Mouse (Mus musculus): ENCODE results near the gene Plekhg6.

Plekhg6 gene

DNA sequence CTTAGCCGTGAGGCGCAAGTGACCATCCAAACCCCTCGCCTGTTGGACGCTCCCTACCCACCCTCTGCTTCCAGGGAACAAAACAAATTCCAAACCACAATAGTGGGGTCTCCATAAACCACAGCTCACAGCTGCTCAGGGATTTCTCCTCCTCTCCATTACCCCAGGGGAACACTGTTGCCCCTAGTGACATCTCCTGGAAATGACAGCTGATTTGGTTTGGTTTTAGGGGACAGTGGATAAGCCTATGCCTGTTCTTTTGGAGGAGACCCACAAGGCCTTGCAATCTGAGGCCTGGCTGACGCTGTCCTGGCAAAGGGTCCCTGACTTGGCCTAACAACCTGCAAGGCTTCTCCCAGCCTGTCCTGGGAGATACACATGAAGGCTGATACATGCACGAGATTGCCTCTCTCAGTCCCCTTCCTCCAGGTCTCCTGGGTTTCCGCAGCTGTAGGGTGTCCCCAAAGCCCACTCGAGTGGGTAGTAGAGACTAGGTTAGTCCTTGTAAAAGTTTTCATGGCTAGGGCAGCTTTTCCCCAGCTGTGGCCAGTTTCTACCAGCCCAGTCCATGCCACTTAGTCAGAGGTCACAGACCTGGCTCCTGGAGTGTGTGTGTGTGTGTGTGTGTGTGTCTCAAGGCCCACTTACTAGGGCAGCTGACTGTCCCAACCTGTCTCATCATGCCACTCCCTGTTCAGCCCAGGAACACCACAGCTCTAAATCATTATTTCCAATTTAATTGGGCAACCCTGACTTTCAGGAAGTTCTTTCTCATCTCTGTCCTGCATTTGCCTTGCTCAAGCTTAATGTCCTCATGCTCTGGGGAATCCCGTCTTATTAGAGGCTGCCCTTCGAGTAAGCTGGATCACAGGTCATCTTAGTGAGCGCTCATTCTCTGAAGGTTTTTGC is 4.7 kb upstream of the Plekhg6 start:
- no peak for DNase-seq

- no peak for DNase-seq
These were observed 1.4 kb upstream of the Plekhg6 start for GRCm38 (mm10) chr6:125382024-125382423.

- DNase-seq = no peak
These were observed 812 bp downstream of the Plekhg6 start for GRCm38 (mm10) chr6:125379781-125380180.

DNA sequence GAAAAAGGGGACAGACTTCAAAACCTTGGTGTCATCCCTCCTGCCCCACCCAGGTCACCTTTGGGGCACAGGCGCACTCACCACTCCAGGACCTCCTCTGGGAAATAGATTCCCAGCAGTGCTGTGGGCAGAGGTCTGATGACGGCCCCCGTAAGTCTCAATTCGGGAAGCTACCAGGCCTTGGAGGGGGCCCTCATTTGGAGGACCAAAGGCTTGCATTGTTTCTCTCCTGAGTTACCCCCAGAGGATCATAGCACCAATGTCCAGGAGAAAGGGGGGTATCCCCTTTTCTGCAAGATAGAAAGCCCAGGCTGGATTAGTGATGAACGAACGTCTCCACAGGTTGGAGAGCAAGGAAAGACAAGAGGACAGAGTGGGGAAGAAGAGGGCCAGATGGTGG is 2.0 kb downstream of the Plekhg6 start:
- no peak for DNase-seq

DNA sequence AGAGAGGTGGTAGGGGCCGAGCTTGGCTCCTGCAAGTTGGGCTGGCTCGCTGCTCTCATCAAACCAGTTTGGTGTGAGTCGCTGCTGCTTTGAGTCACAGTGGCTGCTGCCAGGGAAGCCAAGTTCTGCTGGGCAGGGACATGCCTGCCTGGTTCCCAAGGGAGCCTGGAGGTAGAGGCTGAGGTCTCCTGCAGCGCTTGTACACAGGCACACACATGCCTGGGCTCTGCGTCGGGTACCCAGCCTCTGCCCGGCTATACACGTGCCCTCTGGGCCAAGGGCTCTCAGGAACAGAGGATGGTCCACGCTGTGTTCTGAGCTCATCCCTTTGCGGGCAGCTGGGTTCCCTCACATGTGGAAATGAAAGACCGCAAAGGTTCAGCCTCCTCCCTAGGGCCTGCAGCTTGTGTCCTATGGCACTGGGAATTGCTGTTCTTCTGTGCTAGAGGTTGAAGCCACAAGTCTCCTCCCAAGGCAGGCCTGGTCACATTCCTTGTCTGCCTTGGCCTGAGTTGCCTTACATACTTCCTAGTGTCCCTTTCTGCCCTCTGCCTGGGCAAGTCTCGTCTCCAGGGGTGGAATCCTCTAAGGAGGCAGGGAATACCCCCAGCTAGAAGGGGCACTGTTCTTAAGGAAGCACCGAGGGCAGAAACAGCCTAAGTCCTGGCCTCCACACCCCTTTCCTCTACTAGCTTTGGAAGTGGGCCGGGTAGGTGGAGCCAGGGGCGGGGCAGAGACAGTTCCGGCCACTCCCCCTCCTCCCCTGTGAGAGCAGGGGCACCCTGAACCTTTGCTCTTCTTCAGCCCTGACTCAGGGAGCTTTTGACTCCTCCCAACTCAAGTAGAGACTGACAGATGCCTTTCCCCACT is 2.8 kb downstream of the Plekhg6 start:
- peak; percentile 74 for DNase-seq

GRCm38 (mm10) chr6:125377042-125377441 is 3.6 kb downstream of the Plekhg6 start:
- DNase-seq = no peak

DNA sequence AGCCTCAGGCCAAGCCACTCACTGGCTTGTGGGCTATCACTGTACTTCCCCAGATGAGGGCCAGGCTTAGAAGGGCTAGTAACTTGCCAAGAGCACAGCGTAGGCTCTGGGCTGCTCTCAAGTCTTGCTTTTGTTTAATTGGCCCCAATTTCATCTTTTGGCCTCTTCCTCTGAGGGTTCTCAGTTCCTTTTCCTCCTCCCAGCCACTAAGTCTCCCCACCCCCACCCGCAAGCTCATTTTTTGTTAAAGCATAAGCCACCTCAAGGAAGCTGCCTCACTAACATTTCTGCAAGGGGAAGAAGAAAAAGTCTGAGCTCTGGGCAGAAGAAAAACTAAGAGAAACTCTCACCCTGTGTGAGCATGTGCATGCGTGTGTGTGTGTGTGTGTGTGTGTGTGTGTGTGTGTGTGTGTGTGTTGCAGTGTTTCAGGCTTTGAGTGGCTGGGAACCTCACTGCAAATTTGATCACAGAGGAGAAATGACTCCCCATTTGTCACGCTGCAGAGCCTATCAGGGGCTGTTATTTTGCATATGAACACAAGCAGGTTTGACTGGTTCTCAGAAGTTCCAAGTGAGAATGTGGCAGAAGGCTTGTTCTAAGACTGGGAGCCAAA is 12.7 kb downstream of the Plekhg6 start:
- no peak for DNase-seq

GRCm38 (mm10) chr6:125366133-125366532 is 14.5 kb downstream of the Plekhg6 start:
- DNase-seq = no peak

DNA sequence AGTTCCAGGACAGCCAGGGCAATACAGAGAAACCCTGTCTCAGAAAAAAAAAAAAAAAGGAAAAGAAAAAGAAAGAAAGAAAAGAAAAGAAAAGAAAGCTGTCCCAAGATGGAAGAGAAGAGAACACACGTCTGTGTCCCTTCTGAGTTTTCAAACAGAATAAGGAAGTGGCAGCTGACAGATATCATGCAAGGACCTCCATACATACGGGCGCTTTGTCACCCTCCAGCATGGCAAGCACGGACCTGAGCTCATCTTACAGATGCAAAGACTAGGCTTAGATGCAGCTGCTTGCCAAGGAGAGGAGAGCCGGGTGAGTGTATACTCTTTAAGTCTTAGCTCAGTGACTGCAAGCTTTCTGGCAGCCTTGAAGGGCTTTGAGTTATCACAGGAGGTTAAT is 15.1 kb downstream of the Plekhg6 start:
- DNase-seq = no peak

DNA sequence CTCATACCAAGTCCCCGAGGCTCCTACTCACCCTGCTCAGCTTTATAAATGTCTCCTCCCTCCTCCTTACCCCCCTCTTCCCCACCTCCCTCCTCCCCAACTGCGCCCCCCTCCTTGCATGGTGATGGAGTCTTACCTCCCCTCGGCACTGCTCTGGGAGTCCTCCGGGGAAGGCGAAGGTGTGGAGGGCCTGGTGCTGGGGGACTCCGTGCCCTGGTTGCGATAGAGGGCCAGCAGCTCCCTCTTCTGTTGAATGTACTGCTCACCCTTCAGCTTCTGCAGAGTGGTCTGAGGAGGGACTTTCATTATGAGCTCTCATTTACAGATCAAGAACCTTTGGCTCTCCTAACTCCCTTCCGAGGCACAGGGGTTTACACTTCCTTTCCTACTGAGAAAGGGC is 16.1 kb downstream of the Plekhg6 start:
- DNase-seq = no peak

GRCm38 (mm10) chr6:125363451-125364242 is 16.9 kb downstream of the Plekhg6 start:
- no peak for DNase-seq

- DNase-seq = no peak
These were observed 17.6 kb downstream of the Plekhg6 start for GRCm38 (mm10) chr6:125363021-125363420.

DNA sequence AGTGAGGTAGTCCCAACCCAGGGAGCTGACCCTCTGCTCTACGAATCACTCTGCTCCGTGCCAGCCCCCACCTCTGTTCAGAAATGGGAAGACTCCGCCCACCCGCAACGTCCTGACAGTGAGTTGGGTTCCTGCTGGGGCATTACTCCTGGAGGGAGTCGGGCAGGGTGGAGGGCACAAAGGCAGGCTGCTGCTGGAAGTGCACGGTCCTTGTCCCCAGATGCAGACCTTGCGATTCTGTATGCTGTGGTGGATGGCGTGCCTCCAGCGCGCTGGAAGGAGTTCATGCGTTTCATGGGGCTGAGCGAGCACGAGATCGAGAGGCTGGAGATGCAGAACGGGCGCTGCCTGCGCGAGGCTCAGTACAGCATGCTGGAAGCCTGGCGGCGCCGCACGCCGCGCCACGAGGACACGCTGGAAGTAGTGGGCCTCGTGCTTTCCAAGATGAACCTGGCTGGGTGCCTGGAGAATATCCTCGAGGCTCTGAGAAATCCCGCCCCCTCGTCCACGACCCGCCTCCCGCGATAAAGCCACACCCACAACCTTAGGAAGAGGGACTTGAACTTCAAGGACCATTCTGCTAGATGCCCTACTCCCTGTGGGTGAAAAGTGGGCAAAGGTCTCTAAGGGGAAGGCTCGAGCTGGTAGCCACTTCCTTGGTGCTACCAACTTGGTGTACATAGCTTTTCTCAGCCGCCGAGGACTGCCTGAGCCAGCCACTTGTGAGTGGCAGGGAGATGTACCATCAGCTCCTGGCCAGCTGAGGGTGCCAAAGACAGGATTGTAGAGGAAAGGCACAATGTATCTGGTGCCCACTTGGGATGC is 18.9 kb downstream of the Plekhg6 start:
- DNase-seq = no peak

- DNase-seq = no peak
These were observed 19.7 kb downstream of the Plekhg6 start for GRCm38 (mm10) chr6:125360846-125361245.

GRCm38 (mm10) chr6:125359999-125360398 is 20.6 kb downstream of the Plekhg6 start:
- no peak for DNase-seq

DNA sequence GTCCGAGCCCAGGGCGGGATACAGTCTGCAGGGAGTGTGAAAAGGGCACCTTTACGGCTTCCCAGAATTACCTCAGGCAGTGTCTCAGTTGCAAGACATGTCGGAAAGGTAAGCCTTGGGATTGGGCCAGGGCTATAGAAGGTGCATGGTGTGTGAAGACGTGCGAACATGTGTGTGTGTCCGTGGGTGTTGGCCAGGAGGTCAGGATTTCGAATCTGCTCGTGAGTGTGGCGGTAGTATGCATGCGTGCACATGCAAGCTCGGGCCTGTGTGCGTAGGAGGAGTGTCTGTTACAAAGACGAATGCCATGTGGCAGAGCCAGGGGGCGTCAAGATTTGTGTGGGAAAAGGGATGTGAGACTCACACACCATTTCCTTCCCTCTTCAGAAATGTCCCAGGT is 23.3 kb downstream of the Plekhg6 start:
- DNase-seq = no peak

DNA sequence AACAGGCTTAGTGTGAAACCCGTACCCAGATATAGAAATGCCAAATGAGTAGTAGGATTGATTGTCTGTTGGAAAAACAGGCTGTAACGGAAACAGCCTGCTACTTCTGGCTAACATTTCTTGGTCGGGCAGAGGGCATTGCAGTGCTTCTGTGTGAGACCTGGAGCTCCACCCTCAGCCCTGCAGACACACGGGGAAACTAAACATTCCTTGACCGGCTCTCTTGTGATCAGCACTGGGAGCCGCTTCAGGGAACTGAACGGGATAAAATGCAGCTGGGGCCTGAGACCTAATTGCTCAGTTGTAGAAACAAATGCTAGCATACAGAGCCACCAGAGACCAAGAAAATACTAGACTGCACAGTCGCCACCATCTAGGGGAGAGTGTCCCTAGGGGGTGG is 24.3 kb downstream of the Plekhg6 start:
- no peak for DNase-seq

- no peak for DNase-seq
These were observed 25.3 kb downstream of the Plekhg6 start for GRCm38 (mm10) chr6:125355197-125355741.

GRCm38 (mm10) chr6:125354352-125355151 is 26.0 kb downstream of the Plekhg6 start:
- DNase-seq = peak; percentile 38

- no peak for DNase-seq
These were observed 26.9 kb downstream of the Plekhg6 start for GRCm38 (mm10) chr6:125353655-125354054.

All from liver (tissue).